Mouse (Mus musculus) liver, embryonic 16.5 days (tissue): ENCODE measurements around the gene Rbp1. TPM values are rescaled to one million over a fixed set of nuclear protein-coding genes. Genes with fewer than 3 reads are reported as not detected.

ENCODE experiments used
- ATAC-seq: fragments of 200-750 bp; cut with Nextera tagmentation; 2 replicates; pipeline ENCODE4 v1.8.0; 2017; ENCODE audit warnings: low read depth, mild to moderate bottlenecking, moderate number of reproducible peaks, moderate library complexity
- H3K27ac ChIP-seq: fragments of 300-500 bp; sonication (generic); 2 replicates; pipeline ENCODE4 v1.5.1; 2014; ENCODE audit warnings: mild to moderate bottlenecking, low read length
- H3K27me3 ChIP-seq: fragments of 300-500 bp; sonication (generic); 2 replicates; pipeline ENCODE4 v1.6.1; 2014; ENCODE audit warnings: low read depth, low read length, mixed read lengths; ENCODE audit not compliant: control insufficient read depth, insufficient read depth
- H3K36me3 ChIP-seq: fragments of 300-500 bp; sonication (generic); 2 replicates; pipeline ENCODE4 v1.6.1; 2014; ENCODE audit warnings: mild to moderate bottlenecking; ENCODE audit not compliant: control insufficient read depth, insufficient read depth
- H3K4me1 ChIP-seq: fragments of 300-500 bp; sonication (generic); 2 replicates; pipeline ENCODE4 v1.6.1; 2014; ENCODE audit warnings: low read depth, low read length, mixed read lengths; ENCODE audit not compliant: control insufficient read depth
- H3K4me2 ChIP-seq: fragments of 300-500 bp; sonication (generic); 2 replicates; pipeline ENCODE4 v1.6.1; 2014; ENCODE audit warnings: low read depth, low read length, mixed read lengths
- H3K4me3 ChIP-seq: fragments of 300-500 bp; sonication (generic); 2 replicates; pipeline ENCODE4 v1.5.1; 2014; ENCODE audit warnings: low read depth, mild to moderate bottlenecking, low read length
- H3K9ac ChIP-seq: fragments of 300-500 bp; sonication (generic); 2 replicates; pipeline ENCODE4 v1.6.1; 2014; ENCODE audit warnings: low read depth, low read length
- H3K9me3 ChIP-seq: fragments of 300-500 bp; sonication (generic); replicated peaks from 2 replicates; pipeline ENCODE4 v1.6.1; 2016; ENCODE audit warnings: low read length; ENCODE audit not compliant: control insufficient read depth
- WGBS: fragments of 180-500 bp; shearing (Covaris S2); extraction: QIAGEN DNeasy Blood & Tissue Kit; methylation state at CpG from one replicate; pipeline ENCODE4 v1.1.7; 2014; ENCODE audit not compliant: insufficient replicate concordance; 5-methylcytosine and 5-hydroxymethylcytosine counted together
- polyA plus RNA-seq: library from polyadenylated mRNA; unstranded; fragments of >200 nt; fragmentation: Nextera tagmentation; extraction: Ambion mirVana; gene quantifications from 2 replicates; pipeline ENCODE4 v1.2.1, GENCODE M21; 2015

Gene Rbp1
- polyA plus RNA-seq, 1 experiment from 2014 or later = 47.3 TPM

DNA sequence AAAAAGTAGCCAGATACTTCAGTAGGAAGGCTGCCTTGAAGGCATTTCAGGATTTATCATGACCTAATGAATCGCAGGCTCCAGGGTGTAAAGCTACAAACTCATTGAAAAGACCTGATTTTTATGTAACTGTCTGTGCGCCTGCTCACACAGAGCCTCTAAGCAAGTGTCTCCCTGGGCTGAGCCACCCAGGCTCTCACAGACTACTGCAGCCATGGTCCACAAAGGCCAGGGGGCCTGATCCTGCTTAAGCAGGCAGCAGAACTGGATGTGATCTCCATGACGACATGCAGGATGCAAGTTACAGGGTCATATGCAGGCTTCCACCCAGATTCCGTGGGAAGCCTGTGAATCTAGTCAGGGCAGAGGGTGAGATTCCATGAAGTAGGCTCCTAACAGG lies 29.3 kb upstream of the Rbp1 start:
- Histone ChIP-seq H3K4me2 (no peak overlapping the region), H3K27ac (no peak overlapping the region), H3K4me1 (no peaks in the 10 kb centered on the region), H3K9ac (no peak overlapping the region), H3K27me3 (no peaks in the 10 kb centered on the region), H3K4me3 (no peak overlapping the region), H3K9me3 (no peaks in the 10 kb centered on the region), H3K36me3 (no peaks in the 10 kb centered on the region)
- WGBS = 82% methylated on average over 4 of the region's 4 CpGs
- ATAC-seq = no peak

DNA sequence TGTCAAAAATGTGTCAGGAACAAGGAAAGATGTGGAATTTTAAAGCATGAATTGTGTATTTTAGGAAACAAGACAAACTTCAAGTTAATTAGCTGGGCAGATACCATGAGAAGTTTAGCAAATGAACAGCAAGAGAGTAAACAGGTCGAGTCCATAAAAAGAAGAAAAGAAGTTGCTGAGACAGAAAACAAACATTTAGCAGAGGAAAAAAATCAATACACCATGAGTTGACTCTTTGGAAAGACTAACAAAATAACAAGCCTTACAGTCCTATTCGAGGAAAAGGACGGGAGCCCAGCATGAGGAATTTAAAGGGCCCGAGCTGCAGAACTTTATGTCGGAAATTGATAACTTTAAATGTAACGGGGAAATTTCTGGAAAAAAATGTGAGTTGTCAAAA lies 25.6 kb upstream of the Rbp1 start:
- 78% methylated on average over 6 of the region's 6 CpGs for WGBS
- Histone ChIP-seq H3K27ac (no peak overlapping the region), H3K36me3 (no peaks in the 10 kb centered on the region), H3K27me3 (no peaks in the 10 kb centered on the region), H3K4me1 (no peaks in the 10 kb centered on the region), H3K4me2 (no peak overlapping the region), H3K9me3 (no peaks in the 10 kb centered on the region), H3K9ac (no peak overlapping the region), H3K4me3 (no peak overlapping the region)
- ATAC-seq = no peak

DNA sequence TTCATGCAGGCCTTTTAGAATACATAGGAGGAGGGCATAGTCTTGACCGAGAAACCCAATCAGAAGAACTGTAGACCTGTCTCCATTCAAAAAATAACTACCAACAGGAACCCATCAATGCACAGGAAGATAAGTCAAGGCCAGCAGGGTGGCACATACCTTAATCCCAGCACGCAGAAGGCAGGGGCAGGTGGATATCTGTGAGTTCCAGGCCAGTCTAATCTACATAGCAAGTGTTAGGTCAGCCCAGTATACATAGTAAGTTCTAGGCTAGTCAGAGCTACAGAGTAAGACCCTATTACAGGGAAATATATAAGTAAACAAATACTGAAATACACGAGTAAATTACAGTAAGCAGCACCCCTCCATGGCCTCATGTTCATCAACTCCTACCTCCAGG lies 24.9 kb upstream of the Rbp1 start:
- H3K4me3 ChIP-seq = no peak overlapping the region
- H3K9ac ChIP-seq = no peak overlapping the region
- H3K36me3 ChIP-seq = no peaks in the 10 kb centered on the region
- H3K27ac ChIP-seq = no peak overlapping the region
- 68% methylated on average over 3 of the region's 3 CpGs for WGBS
- H3K27me3 ChIP-seq = no peaks in the 10 kb centered on the region
- no peak for ATAC-seq
- H3K4me1 ChIP-seq = no peaks in the 10 kb centered on the region
- H3K9me3 ChIP-seq = no peaks in the 10 kb centered on the region
- no peak overlapping the region for H3K4me2 ChIP-seq

DNA sequence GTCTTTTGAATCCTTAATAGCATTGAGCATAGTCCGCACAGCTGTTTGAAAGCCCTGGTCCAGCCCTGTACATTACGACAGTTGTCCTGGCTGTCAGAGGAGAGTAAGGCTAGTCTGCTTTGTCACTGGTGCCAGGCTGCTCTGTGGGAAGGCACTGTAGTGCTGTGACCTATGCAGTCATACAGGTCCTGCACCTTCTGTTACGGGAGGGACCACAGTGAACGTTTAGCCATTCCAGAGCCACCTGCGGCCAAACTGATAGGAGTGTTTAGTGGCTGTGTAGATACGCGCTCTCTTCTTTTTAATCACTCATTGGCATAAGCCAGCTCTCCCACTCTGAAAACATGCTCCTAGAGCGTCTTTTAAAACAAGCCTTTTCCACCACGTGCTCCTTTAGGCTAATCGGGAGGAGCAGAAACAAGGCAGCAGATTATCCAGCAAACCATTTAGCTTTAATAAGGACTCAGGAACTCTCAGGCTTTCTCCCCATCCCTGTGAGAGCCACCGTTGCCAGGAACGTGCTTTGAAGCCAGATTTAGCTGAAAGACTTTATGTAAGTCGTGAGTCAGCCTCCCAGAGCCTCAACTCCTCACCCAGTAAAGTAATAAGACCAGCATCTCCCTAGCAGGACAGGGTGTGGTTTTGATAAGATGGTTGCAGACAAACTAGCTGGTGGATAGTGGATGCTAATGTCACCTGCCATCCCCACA lies 22.4 kb upstream of the Rbp1 start:
- H3K36me3 ChIP-seq = peaks cover 7% of the 10 kb centered on the region; the same call in 1 of the 2 replicates
- H3K27me3 ChIP-seq = no peaks in the 10 kb centered on the region
- no peak overlapping the region for H3K4me2 ChIP-seq
- H3K9ac ChIP-seq = no peak overlapping the region; the same call in 1 of the 2 replicates
- ATAC-seq = no peak
- H3K4me3 ChIP-seq = no peak overlapping the region
- no peaks in the 10 kb centered on the region for H3K9me3 ChIP-seq
- no peak overlapping the region for H3K27ac ChIP-seq
- H3K4me1 ChIP-seq = no peaks in the 10 kb centered on the region
- 79% methylated on average over 13 of the region's 13 CpGs for WGBS

DNA sequence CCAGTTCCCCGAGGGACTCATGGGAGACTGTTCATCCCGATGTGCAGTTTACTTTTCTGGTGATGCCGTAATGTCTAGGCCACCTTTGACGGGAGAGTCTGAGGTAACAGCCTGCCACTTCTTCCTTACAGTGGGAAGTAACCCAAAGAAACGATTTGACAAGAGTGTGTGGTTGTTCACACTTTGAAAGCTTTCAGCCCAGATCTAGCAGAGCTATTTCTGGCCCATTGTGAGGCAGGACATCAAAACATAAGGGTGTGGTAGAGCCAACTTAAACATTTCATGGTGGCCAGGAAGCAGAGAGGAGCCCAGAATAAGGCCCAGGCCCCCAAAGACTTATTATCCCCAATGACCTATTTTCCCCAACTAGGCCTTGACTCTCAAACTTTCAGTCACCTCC lies 21.1 kb upstream of the Rbp1 start:
- Histone ChIP-seq H3K36me3 (peaks cover 7% of the 10 kb centered on the region; the same call in 1 of the 2 replicates), H3K27me3 (no peaks in the 10 kb centered on the region), H3K4me3 (no peak overlapping the region), H3K4me2 (no peak overlapping the region), H3K27ac (no peak overlapping the region), H3K9ac (no peak overlapping the region), H3K9me3 (no peaks in the 10 kb centered on the region), H3K4me1 (no peaks in the 10 kb centered on the region)
- ATAC-seq = no peak
- 72% methylated on average over 5 of the region's 5 CpGs for whole genome bisulfite sequencing

DNA sequence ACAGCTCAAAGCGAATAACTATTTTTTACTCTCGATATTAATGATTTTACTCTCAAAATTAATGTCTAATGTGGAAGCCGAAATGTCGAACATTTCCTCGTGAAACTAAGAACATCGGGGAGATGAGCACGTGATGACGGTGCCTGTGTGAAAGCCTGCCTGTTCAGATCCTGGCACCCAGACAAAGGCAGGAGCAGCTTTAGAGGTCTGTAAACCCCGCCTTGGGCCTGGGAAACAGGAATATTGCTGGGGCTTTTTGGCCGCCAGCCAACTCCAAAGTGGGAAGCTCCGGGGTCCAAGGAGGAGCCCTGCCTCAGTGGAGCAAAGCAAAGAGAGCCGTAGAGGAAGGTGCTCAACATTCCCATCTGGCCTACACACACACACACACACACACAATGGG lies 15.0 kb upstream of the Rbp1 start:
- no peak for ATAC-seq
- 85% methylated on average over 12 of the region's 12 CpGs for WGBS
- no peak overlapping the region for H3K4me2 ChIP-seq

DNA sequence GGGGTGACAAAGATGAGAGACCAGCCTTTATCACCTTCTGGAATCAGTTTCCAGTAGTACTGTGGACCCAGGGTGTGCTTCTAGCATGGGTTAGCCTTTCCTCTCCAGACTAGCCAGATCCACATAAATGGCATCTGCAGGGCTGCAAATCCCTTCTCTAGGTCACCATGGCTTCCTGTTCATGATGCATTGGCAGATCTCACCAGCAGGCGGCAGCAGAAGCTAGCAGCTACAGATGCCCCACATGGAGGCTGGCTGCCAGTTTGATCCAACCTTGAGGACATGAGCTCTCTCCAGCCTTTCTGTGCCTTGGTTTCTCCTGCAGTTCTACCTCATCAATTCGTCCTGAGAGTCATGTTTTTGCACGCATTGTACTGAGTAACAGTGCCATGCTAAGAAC lies 13.6 kb upstream of the Rbp1 start:
- 30% methylated on average over 3 of the region's 3 CpGs for WGBS
- ATAC-seq = peak; percentile 13; the same call in 1 of the 2 replicates
- H3K4me2 ChIP-seq = no peak overlapping the region

More for the DNA sequence above, 15.0 kb upstream of the Rbp1 start:
- no peaks in the 10 kb centered on the region for H3K9me3 ChIP-seq
- H3K4me3 ChIP-seq = no peak overlapping the region
- H3K27me3 ChIP-seq = no peaks in the 10 kb centered on the region
- no peak overlapping the region for H3K27ac ChIP-seq
- H3K36me3 ChIP-seq = peaks cover 12% of the 10 kb centered on the region
- H3K4me1 ChIP-seq = no peaks in the 10 kb centered on the region
- H3K9ac ChIP-seq = no peak overlapping the region

DNA sequence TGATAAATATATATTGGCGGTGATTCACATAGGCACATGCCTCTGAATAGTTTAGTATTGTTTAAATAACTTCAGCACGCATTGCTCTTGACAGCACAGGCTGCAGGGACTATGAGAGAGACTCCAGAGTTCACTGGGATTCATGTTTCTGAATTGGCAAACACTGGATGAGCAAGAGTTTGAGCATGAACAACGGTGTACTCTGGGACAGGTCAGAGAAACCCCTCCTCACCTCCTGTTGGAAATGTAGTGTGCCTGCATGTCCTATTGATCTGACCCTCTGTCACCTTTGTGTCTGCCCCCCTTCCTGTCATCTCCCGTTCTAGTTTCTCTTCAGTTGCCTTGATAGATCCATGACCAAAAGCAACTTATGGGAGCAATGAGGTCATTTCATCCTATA lies 7.3 kb upstream of the Rbp1 start:
- no peak overlapping the region for H3K9ac ChIP-seq
- H3K36me3 ChIP-seq = no peaks in the 10 kb centered on the region
- ATAC-seq = peak; percentile 46; the same call in 1 of the 2 replicates
- no peaks in the 10 kb centered on the region for H3K27me3 ChIP-seq
- no peak overlapping the region for H3K4me2 ChIP-seq
- no peaks in the 10 kb centered on the region for H3K9me3 ChIP-seq
- H3K4me1 ChIP-seq = no peaks in the 10 kb centered on the region; the same call in 1 of the 2 replicates
- 71% methylated on average over 4 of the region's 4 CpGs for WGBS
- H3K27ac ChIP-seq = no peak overlapping the region
- H3K4me3 ChIP-seq = no peak overlapping the region

More for the DNA sequence above, 13.6 kb upstream of the Rbp1 start:
- Histone ChIP-seq H3K9ac (no peak overlapping the region), H3K4me3 (no peak overlapping the region), H3K36me3 (peaks cover 8% of the 10 kb centered on the region), H3K4me1 (no peaks in the 10 kb centered on the region), H3K27ac (no peak overlapping the region), H3K27me3 (no peaks in the 10 kb centered on the region), H3K9me3 (no peaks in the 10 kb centered on the region)

DNA sequence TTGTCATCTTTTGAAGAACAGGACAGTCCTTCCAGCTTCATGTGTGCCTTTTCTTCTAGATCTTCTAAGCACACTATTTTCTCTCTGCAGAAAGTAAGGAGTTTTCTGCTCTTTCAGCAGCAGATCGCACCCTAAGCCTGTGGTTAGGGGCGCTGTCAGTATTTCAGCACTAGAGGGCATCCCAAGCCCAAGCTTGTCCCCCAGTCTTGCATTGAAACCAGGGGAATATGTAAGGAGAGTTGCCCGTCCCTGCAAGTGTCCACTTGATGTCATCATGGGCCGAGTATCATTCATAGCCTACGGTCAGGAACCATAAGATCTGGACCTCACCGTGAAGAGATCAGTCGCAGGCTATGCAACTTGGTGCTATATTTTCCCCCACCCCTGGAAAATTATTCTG lies 4.8 kb upstream of the Rbp1 start:
- Histone ChIP-seq H3K4me3 (no peak overlapping the region), H3K9ac (no peak overlapping the region), H3K9me3 (no peaks in the 10 kb centered on the region), H3K27ac (no peak overlapping the region), H3K27me3 (peaks cover 2% of the 10 kb centered on the region; the same call in 1 of the 2 replicates), H3K4me2 (no peak overlapping the region), H3K4me1 (no peaks in the 10 kb centered on the region; the same call in none of the 2 replicates), H3K36me3 (no peaks in the 10 kb centered on the region)
- 42% methylated on average over 7 of the region's 7 CpGs for WGBS
- ATAC-seq = no peak
